Mouse (Mus musculus): ENCODE data around the gene Camkk2.

The Camkk2 gene

GRCm38 (mm10) chr5:122707276-122708181, 71.7 kb downstream of the Camkk2 start, which contains the start of gene P2rx4:
P2rx4 (plus strand) TSS chr5:122707544.
- peaks cover 3% of the 10 kb centered on the region for H3K9me3 ChIP-seq (ENCODE audit: low read length)
- no peaks in the 10 kb centered on the region for H3K36me3 ChIP-seq (ENCODE audit: insufficient read depth, low read length)
- H3K4me3 ChIP-seq (replicated peaks; ENCODE audit: low read length): peak within 1 kb of the TSS; percentile 86
- TF ChIP-seq POU5F1 (IDR thresholded peaks at IDR 0.05; ENCODE audit: borderline replicate concordance, low read length): no peak
- no peak for TF ChIP-seq NANOG (IDR thresholded peaks at IDR 0.05; ENCODE audit: borderline replicate concordance, low read length)
- TF ChIP-seq CTCF (conservative IDR thresholded peaks at IDR 0.05; ENCODE audit: low read length): no peak
- H3K27me3 ChIP-seq (ENCODE audit: insufficient read depth, low read length): peaks cover 16% of the 10 kb centered on the region
- H3K4me1 ChIP-seq (replicated peaks; ENCODE audit: low read depth, low read length): peaks cover 16% of the 10 kb centered on the region

- no peaks in the 10 kb centered on the region for H3K36me3 ChIP-seq (ENCODE audit: insufficient read depth, low read length)
- TF ChIP-seq CTCF (conservative IDR thresholded peaks at IDR 0.05; ENCODE audit: low read length): no peak
- no peak for TF ChIP-seq NANOG (IDR thresholded peaks at IDR 0.05; ENCODE audit: borderline replicate concordance, low read length)
Observed at GRCm38 (mm10) chr5:122706917-122707275, 72.3 kb downstream of the Camkk2 start.

GRCm38 (mm10) chr5:122705174-122705573, 74.0 kb downstream of the Camkk2 start:
- peaks cover 16% of the 10 kb centered on the region for H3K27me3 ChIP-seq (ENCODE audit: insufficient read depth, low read length)
- H3K4me1 ChIP-seq (replicated peaks; ENCODE audit: low read depth, low read length): peaks cover 16% of the 10 kb centered on the region
- H3K36me3 ChIP-seq (ENCODE audit: insufficient read depth, low read length): no peaks in the 10 kb centered on the region
- TF ChIP-seq NANOG (IDR thresholded peaks at IDR 0.05; ENCODE audit: borderline replicate concordance, low read length) (no peak), POU5F1 (IDR thresholded peaks at IDR 0.05; ENCODE audit: borderline replicate concordance, low read length) (no peak), CTCF (conservative IDR thresholded peaks at IDR 0.05; ENCODE audit: low read length) (no peak)
- no peaks in the 10 kb centered on the region for H3K9me3 ChIP-seq (ENCODE audit: low read length)
- H3K4me3 ChIP-seq (replicated peaks; ENCODE audit: low read length): no peak overlapping the region

More at GRCm38 (mm10) chr5:122706917-122707275, 72.3 kb downstream of the Camkk2 start:
- H3K9me3 ChIP-seq (ENCODE audit: low read length): no peaks in the 10 kb centered on the region
- peak overlapping the region; percentile 86 for H3K4me3 ChIP-seq (replicated peaks; ENCODE audit: low read length)
- H3K4me1 ChIP-seq (replicated peaks; ENCODE audit: low read depth, low read length): peaks cover 16% of the 10 kb centered on the region
- peaks cover 16% of the 10 kb centered on the region for H3K27me3 ChIP-seq (ENCODE audit: insufficient read depth, low read length)

GRCm38 (mm10) chr5:122704571-122704970, 74.6 kb downstream of the Camkk2 start:
- TF ChIP-seq POU5F1 (IDR thresholded peaks at IDR 0.05; ENCODE audit: borderline replicate concordance, low read length): no peak
- TF ChIP-seq CTCF (conservative IDR thresholded peaks at IDR 0.05; ENCODE audit: low read length): no peak
- no peak for TF ChIP-seq NANOG (IDR thresholded peaks at IDR 0.05; ENCODE audit: borderline replicate concordance, low read length)
- Histone ChIP-seq H3K4me1 (replicated peaks; ENCODE audit: low read depth, low read length) (peaks cover 18% of the 10 kb centered on the region), H3K36me3 (ENCODE audit: insufficient read depth, low read length) (no peaks in the 10 kb centered on the region), H3K4me3 (replicated peaks; ENCODE audit: low read length) (no peak overlapping the region), H3K9me3 (ENCODE audit: low read length) (no peaks in the 10 kb centered on the region), H3K27me3 (ENCODE audit: insufficient read depth, low read length) (peaks cover 16% of the 10 kb centered on the region)

GRCm38 (mm10) chr5:122703574-122703973, 75.6 kb downstream of the Camkk2 start:
- H3K27me3 ChIP-seq (ENCODE audit: insufficient read depth, low read length): peaks cover 16% of the 10 kb centered on the region
- H3K36me3 ChIP-seq (ENCODE audit: insufficient read depth, low read length): no peaks in the 10 kb centered on the region
- H3K4me1 ChIP-seq (replicated peaks; ENCODE audit: low read depth, low read length): peaks cover 28% of the 10 kb centered on the region
- TF ChIP-seq NANOG (IDR thresholded peaks at IDR 0.05; ENCODE audit: borderline replicate concordance, low read length): no peak
- TF ChIP-seq CTCF (conservative IDR thresholded peaks at IDR 0.05; ENCODE audit: low read length): no peak
- no peak for TF ChIP-seq POU5F1 (IDR thresholded peaks at IDR 0.05; ENCODE audit: borderline replicate concordance, low read length)
- no peak overlapping the region for H3K4me3 ChIP-seq (replicated peaks; ENCODE audit: low read length)
- no peaks in the 10 kb centered on the region for H3K9me3 ChIP-seq (ENCODE audit: low read length)

GRCm38 (mm10) chr5:122702156-122702555, 77.1 kb downstream of the Camkk2 start:
- Histone ChIP-seq H3K4me3 (replicated peaks; ENCODE audit: low read length) (no peak overlapping the region), H3K27me3 (ENCODE audit: insufficient read depth, low read length) (peaks cover 14% of the 10 kb centered on the region), H3K4me1 (replicated peaks; ENCODE audit: low read depth, low read length) (peaks cover 25% of the 10 kb centered on the region), H3K36me3 (ENCODE audit: insufficient read depth, low read length) (no peaks in the 10 kb centered on the region), H3K9me3 (ENCODE audit: low read length) (no peaks in the 10 kb centered on the region)
- TF ChIP-seq NANOG (IDR thresholded peaks at IDR 0.05; ENCODE audit: borderline replicate concordance, low read length) (no peak), POU5F1 (IDR thresholded peaks at IDR 0.05; ENCODE audit: borderline replicate concordance, low read length) (no peak), CTCF (conservative IDR thresholded peaks at IDR 0.05; ENCODE audit: low read length) (no peak)

GRCm38 (mm10) chr5:122700837-122701212, 78.4 kb downstream of the Camkk2 start:
- TF ChIP-seq POU5F1 (IDR thresholded peaks at IDR 0.05; ENCODE audit: borderline replicate concordance, low read length) (no peak), NANOG (IDR thresholded peaks at IDR 0.05; ENCODE audit: borderline replicate concordance, low read length) (no peak), CTCF (conservative IDR thresholded peaks at IDR 0.05; ENCODE audit: low read length) (no peak)
- no peaks in the 10 kb centered on the region for H3K36me3 ChIP-seq (ENCODE audit: insufficient read depth, low read length)
- H3K4me3 ChIP-seq (replicated peaks; ENCODE audit: low read length): no peak overlapping the region
- peaks cover 17% of the 10 kb centered on the region for H3K4me1 ChIP-seq (replicated peaks; ENCODE audit: low read depth, low read length)
- no peaks in the 10 kb centered on the region for H3K9me3 ChIP-seq (ENCODE audit: low read length)
- peaks cover 3% of the 10 kb centered on the region; the same call in 1 of the 2 replicates for H3K27me3 ChIP-seq (ENCODE audit: insufficient read depth, low read length)

- H3K4me3 ChIP-seq (replicated peaks; ENCODE audit: low read length): no peak overlapping the region
- peaks cover 3% of the 10 kb centered on the region; the same call in 1 of the 2 replicates for H3K27me3 ChIP-seq (ENCODE audit: insufficient read depth, low read length)
- H3K36me3 ChIP-seq (ENCODE audit: insufficient read depth, low read length): no peaks in the 10 kb centered on the region
- TF ChIP-seq CTCF (conservative IDR thresholded peaks at IDR 0.05; ENCODE audit: low read length) (no peak), POU5F1 (IDR thresholded peaks at IDR 0.05; ENCODE audit: borderline replicate concordance, low read length) (no peak), NANOG (IDR thresholded peaks at IDR 0.05; ENCODE audit: borderline replicate concordance, low read length) (no peak)
- H3K4me1 ChIP-seq (replicated peaks; ENCODE audit: low read depth, low read length): peaks cover 17% of the 10 kb centered on the region
- H3K9me3 ChIP-seq (ENCODE audit: low read length): no peaks in the 10 kb centered on the region
Observed at GRCm38 (mm10) chr5:122700109-122700836, 78.9 kb downstream of the Camkk2 start.

Measured in E14TG2a.4 (cell line).